Mouse (Mus musculus): ENCODE data around the gene Fkbpl. TPM values are rescaled to one million over a fixed set of nuclear protein-coding genes. Genes with fewer than 3 reads are reported as not detected.

Gene Fkbpl
- polyA plus RNA-seq, 1 experiment from 2014 or later, result 17.1 TPM

GRCm38 (mm10) chr17:34685120-34686110, 40.9 kb downstream of the Fkbpl start:
- WGBS, result 84% methylated on average over 28 of the region's 28 CpGs
- Histone ChIP-seq H3K9me3 (no peaks in the 10 kb centered on the region), H3K9ac (no peak overlapping the region), H3K27ac (replicated peaks) (no peak overlapping the region), H3K27me3 (no peaks in the 10 kb centered on the region; the same call in 1 of the 2 replicates), H3K4me2 (no peak overlapping the region), H3K4me3 (no peak overlapping the region), H3K36me3 (no peaks in the 10 kb centered on the region), H3K4me1 (replicated peaks) (peaks cover 19% of the 10 kb centered on the region; the same call in 1 of the 2 replicates)
- ATAC-seq (ENCODE audit: low read depth), result 0 out of 2 replicates have a peak, but pooled peaks have one; percentile 34

GRCm38 (mm10) chr17:34688889-34689288, 44.3 kb downstream of the Fkbpl start:
- WGBS, result 92% methylated on average over 7 of the region's 7 CpGs
- H3K4me3 ChIP-seq, result no peak overlapping the region
- H3K27ac ChIP-seq (replicated peaks), result no peak overlapping the region
- no peak for ATAC-seq (ENCODE audit: low read depth)
- no peak overlapping the region for H3K9ac ChIP-seq
- H3K36me3 ChIP-seq, result no peaks in the 10 kb centered on the region
- no peaks in the 10 kb centered on the region for H3K27me3 ChIP-seq
- H3K9me3 ChIP-seq, result no peaks in the 10 kb centered on the region
- peaks cover 8% of the 10 kb centered on the region; the same call in 1 of the 2 replicates for H3K4me1 ChIP-seq (replicated peaks)
- H3K4me2 ChIP-seq, result no peak overlapping the region

- H3K4me3 ChIP-seq, result no peak overlapping the region
- H3K4me2 ChIP-seq, result no peak overlapping the region
- no peak overlapping the region for H3K27ac ChIP-seq (replicated peaks)
- no peak for ATAC-seq (ENCODE audit: low read depth)
- WGBS, result 77% methylated on average over 4 of the region's 4 CpGs
- no peaks in the 10 kb centered on the region for H3K4me1 ChIP-seq (replicated peaks)
- no peaks in the 10 kb centered on the region for H3K9me3 ChIP-seq
- H3K27me3 ChIP-seq, result no peaks in the 10 kb centered on the region
- H3K36me3 ChIP-seq, result no peaks in the 10 kb centered on the region
- no peak overlapping the region for H3K9ac ChIP-seq
Measured at GRCm38 (mm10) chr17:34690458-34690857, 45.9 kb downstream of the Fkbpl start.

- ATAC-seq (ENCODE audit: low read depth), result no peak
- H3K4me3 ChIP-seq, result no peak overlapping the region
- H3K9me3 ChIP-seq, result no peaks in the 10 kb centered on the region
- 75% methylated on average over 7 of the region's 7 CpGs for WGBS
- no peaks in the 10 kb centered on the region for H3K27me3 ChIP-seq
- no peaks in the 10 kb centered on the region for H3K4me1 ChIP-seq (replicated peaks)
- no peak overlapping the region for H3K9ac ChIP-seq
- H3K36me3 ChIP-seq, result no peaks in the 10 kb centered on the region
- H3K4me2 ChIP-seq, result no peak overlapping the region
- no peak overlapping the region for H3K27ac ChIP-seq (replicated peaks)
Measured at GRCm38 (mm10) chr17:34692906-34693305, 48.3 kb downstream of the Fkbpl start.

Other genes starting within 250 kb of the Fkbpl start
- gene BC051142, start 245.9 kb upstream of the Fkbpl start, polyA plus RNA-seq (2015; fragmentation: Nextera tagmentation; extraction: Ambion mirVana), result 2.7 and 2.8 TPM in 2 replicates
- gene Btnl4, start 167.4 kb upstream of the Fkbpl start, polyA plus RNA-seq (2015; fragmentation: Nextera tagmentation; extraction: Ambion mirVana), result not detected in 2 replicates
- not detected in 2 replicates for gene Btnl6, start 127.4 kb upstream of the Fkbpl start, polyA plus RNA-seq (2015; fragmentation: Nextera tagmentation; extraction: Ambion mirVana)
- gene Notch4, start 80.5 kb upstream of the Fkbpl start, polyA plus RNA-seq (2015; fragmentation: Nextera tagmentation; extraction: Ambion mirVana), result 5.4 and 9.5 TPM in 2 replicates
- 4.8 and 5.3 TPM in 2 replicates for gene Gpsm3, start 55.0 kb upstream of the Fkbpl start, polyA plus RNA-seq (2015; fragmentation: Nextera tagmentation; extraction: Ambion mirVana)
- gene Pbx2, start 53.5 kb upstream of the Fkbpl start, polyA plus RNA-seq (2015; fragmentation: Nextera tagmentation; extraction: Ambion mirVana), result 9.2 and 10.2 TPM in 2 replicates
- 2.0 and 2.2 TPM in 2 replicates for gene Ager, start 46.9 kb upstream of the Fkbpl start, polyA plus RNA-seq (2015; fragmentation: Nextera tagmentation; extraction: Ambion mirVana)
- 260 and 270 TPM in 2 replicates for gene Rnf5, start 41.1 kb upstream of the Fkbpl start, polyA plus RNA-seq (2015; fragmentation: Nextera tagmentation; extraction: Ambion mirVana)
- gene Agpat1, start 40.5 kb upstream of the Fkbpl start, polyA plus RNA-seq (2015; fragmentation: Nextera tagmentation; extraction: Ambion mirVana), result 89.5 and 99.6 TPM in 2 replicates
- gene Egfl8, start 28.8 kb upstream of the Fkbpl start, polyA plus RNA-seq (2015; fragmentation: Nextera tagmentation; extraction: Ambion mirVana), result 21.8 and 28.4 TPM in 2 replicates
- gene Ppt2, start 16.3 kb upstream of the Fkbpl start, polyA plus RNA-seq (2015; fragmentation: Nextera tagmentation; extraction: Ambion mirVana), result 23.7 and 25.0 TPM in 2 replicates
- 3.8 and 4.2 TPM in 2 replicates for gene Prrt1, start 15.2 kb upstream of the Fkbpl start, polyA plus RNA-seq (2015; fragmentation: Nextera tagmentation; extraction: Ambion mirVana)
- gene Atf6b, start 2.4 kb downstream of the Fkbpl start, polyA plus RNA-seq (2015; fragmentation: Nextera tagmentation; extraction: Ambion mirVana), result 106 TPM in 2 replicates
- gene Tnxb, start 25.8 kb downstream of the Fkbpl start, polyA plus RNA-seq (2015; fragmentation: Nextera tagmentation; extraction: Ambion mirVana), result 0.11 and 0.14 TPM in 2 replicates
- not detected in 2 replicates for gene C4b, start 99.1 kb downstream of the Fkbpl start, polyA plus RNA-seq (2015; fragmentation: Nextera tagmentation; extraction: Ambion mirVana)
- gene Cyp21a1, start 159.8 kb downstream of the Fkbpl start, polyA plus RNA-seq (2015; fragmentation: Nextera tagmentation; extraction: Ambion mirVana), result not detected in 2 replicates
- 31.6 and 34.2 TPM in 2 replicates for gene Stk19, start 192.2 kb downstream of the Fkbpl start, polyA plus RNA-seq (2015; fragmentation: Nextera tagmentation; extraction: Ambion mirVana)
- 63.0 and 63.2 TPM in 2 replicates for gene Dxo, start 192.3 kb downstream of the Fkbpl start, polyA plus RNA-seq (2015; fragmentation: Nextera tagmentation; extraction: Ambion mirVana)
- gene Skiv2l, start 205.4 kb downstream of the Fkbpl start, polyA plus RNA-seq (2015; fragmentation: Nextera tagmentation; extraction: Ambion mirVana), result 49.7 and 57.1 TPM in 2 replicates
- gene Nelfe, start 205.6 kb downstream of the Fkbpl start, polyA plus RNA-seq (2015; fragmentation: Nextera tagmentation; extraction: Ambion mirVana), result 81.6 and 90.5 TPM in 2 replicates
- 1.8 and 2.9 TPM in 2 replicates for gene Cfb, start 217.8 kb downstream of the Fkbpl start, polyA plus RNA-seq (2015; fragmentation: Nextera tagmentation; extraction: Ambion mirVana)
- 9.5 and 10.4 TPM in 2 replicates for gene Zbtb12, start 234.7 kb downstream of the Fkbpl start, polyA plus RNA-seq (2015; fragmentation: Nextera tagmentation; extraction: Ambion mirVana)
- gene Gm20547, start 237.3 kb downstream of the Fkbpl start, polyA plus RNA-seq (2015; fragmentation: Nextera tagmentation; extraction: Ambion mirVana), result not detected in 2 replicates